ENCODE assay signal across 7 mouse cellular contexts in genomic region chr16:24262701-24263100, GRCm38 (mm10).
"Had no signal": no experiment of that assay in that cellular context is flagged by ENCODE, and none has a peak within 500 bp of the region (broad histone marks: within the 10 kb centered on the region; RNA-seq: fewer than 3 reads in every experiment).

No protein-coding gene starts in this region.

- DNase-seq: kidney, adult 11 months; kidney, adult 8-10 months; kidney, postnatal 10 days; kidney, postnatal 36 days; layer of hippocampus, postnatal 36 days; liver, embryonic 13.5 days; lung, adult 2 months had no signal
